Mouse (Mus musculus) bone marrow, adult 2 months (tissue): ENCODE data around the gene Eif5.

Experiments used
- CTCF ChIP-seq: fragments of 200-500 bp; IDR thresholded peaks from 2 replicates; pipeline ENCODE4 v1.5.1; 2011; ENCODE audit warnings: low read length, control low read depth; ENCODE audit not compliant: control insufficient read depth, insufficient read depth
- POLR2A ChIP-seq: fragments of 200-500 bp; IDR thresholded peaks from 2 replicates; pipeline ENCODE4 v1.6.1; 2011; ENCODE audit warnings: low read depth, mild to moderate bottlenecking, control low read depth, low read length, borderline replicate concordance; ENCODE audit not compliant: control insufficient read depth

GRCm38 (mm10) chr12:111538292-111539040 is 650 bp downstream of the Eif5 start:
- TF ChIP-seq CTCF (no peak), POLR2A (no peak)
